Mouse (Mus musculus) mesoderm, embryonic 11.5 days (tissue): Measurements from ENCODE around the gene Camta1.
"Not testable (repeated sequence)": the region's sequence is repeated elsewhere in the genome, so short reads cannot be mapped to it uniquely, and the experiment has no call there.

ENCODE experiments used
- DNase-seq: peaks from one replicate; pipeline ENCODE4 v3.0.0-alpha.2; 2012; ENCODE audit warnings: low read depth, low spot score

The Camta1 gene

GRCm38 (mm10) chr4:151081355-151081754, 780.3 kb downstream of the Camta1 start:
- DNase-seq, result no peak

GRCm38 (mm10) chr4:151074817-151075216, 786.9 kb downstream of the Camta1 start:
- DNase-seq, result no peak

- peak; percentile 69 for DNase-seq
These were observed 788.5 kb downstream of the Camta1 start for GRCm38 (mm10) chr4:151073108-151073744.

- no peak for DNase-seq
These were observed 790.7 kb downstream of the Camta1 start for GRCm38 (mm10) chr4:151070962-151071361.

- no peak for DNase-seq
These were observed 792.9 kb downstream of the Camta1 start for GRCm38 (mm10) chr4:151068751-151069150.

GRCm38 (mm10) chr4:151059566-151059965, 802.1 kb downstream of the Camta1 start:
- DNase-seq, result no peak

- DNase-seq, result no peak
These were observed 803.0 kb downstream of the Camta1 start for GRCm38 (mm10) chr4:151058634-151059033.

- DNase-seq, result peak; percentile 100
These were observed 804.0 kb downstream of the Camta1 start, which contains the start of gene Vamp3 for GRCm38 (mm10) chr4:151057347-151058321. Vamp3 (minus strand) TSS chr4:151057963.

- no peak for DNase-seq
These were observed 810.5 kb downstream of the Camta1 start for GRCm38 (mm10) chr4:151051162-151051561.

GRCm38 (mm10) chr4:151046524-151046923, 815.2 kb downstream of the Camta1 start:
- DNase-seq, result no peak

- DNase-seq, result no peak
These were observed 816.6 kb downstream of the Camta1 start for GRCm38 (mm10) chr4:151044944-151045570.

- DNase-seq, result peak; percentile 95
These were observed 817.4 kb downstream of the Camta1 start, which contains the start of gene Per3 for GRCm38 (mm10) chr4:151044037-151044943. Per3 (minus strand) TSS chr4:151044665.

GRCm38 (mm10) chr4:151043281-151043680, 818.4 kb downstream of the Camta1 start:
- no peak for DNase-seq

GRCm38 (mm10) chr4:151041506-151041905, 820.2 kb downstream of the Camta1 start:
- no peak for DNase-seq

- DNase-seq, result no peak
These were observed 823.9 kb downstream of the Camta1 start for GRCm38 (mm10) chr4:151037800-151038199.

- DNase-seq, result no peak
These were observed 825.2 kb downstream of the Camta1 start for GRCm38 (mm10) chr4:151036521-151036920.

- DNase-seq, result peak; percentile 58
These were observed 834.7 kb downstream of the Camta1 start for GRCm38 (mm10) chr4:151027001-151027400.

GRCm38 (mm10) chr4:151024152-151024551, 837.5 kb downstream of the Camta1 start:
- no peak for DNase-seq

GRCm38 (mm10) chr4:151017356-151017755, 844.3 kb downstream of the Camta1 start:
- DNase-seq, result not testable (repeated sequence)

- peak; percentile 18 for DNase-seq
These were observed 845.7 kb downstream of the Camta1 start for GRCm38 (mm10) chr4:151015946-151016345.

- no peak for DNase-seq
These were observed 851.4 kb downstream of the Camta1 start for GRCm38 (mm10) chr4:151010316-151010715.
